Mouse (Mus musculus) lung, postnatal 0 days (tissue): ENCODE measurements around the gene Rab6b. TPM values are rescaled to one million over a fixed set of nuclear protein-coding genes. Genes with fewer than 3 reads are reported as not detected.

Experiments
- ATAC-seq: fragments of 200-750 bp; cut with Nextera tagmentation; 2 replicates; pipeline ENCODE4 v1.8.0; 2017; ENCODE audit warnings: moderate library complexity
- DNase-seq: peaks from one replicate; pipeline ENCODE4 v3.0.0-alpha.2; 2016; ENCODE audit warnings: low spot score
- H3K27ac ChIP-seq: fragments of 300-500 bp; sonication (generic); 2 replicates; pipeline ENCODE4 v1.5.1; 2014; ENCODE audit warnings: antibody characterized with exemption, mild to moderate bottlenecking, low read length, mixed read lengths
- H3K27me3 ChIP-seq: fragments of 300-500 bp; sonication (generic); replicated peaks from 2 replicates; pipeline ENCODE4 v1.6.1; 2014; ENCODE audit warnings: low read length, mixed read lengths; ENCODE audit not compliant: insufficient read depth
- H3K36me3 ChIP-seq: fragments of 300-500 bp; sonication (generic); 2 replicates; pipeline ENCODE4 v1.6.1; 2014; ENCODE audit warnings: low read length, mixed read lengths; ENCODE audit not compliant: insufficient read depth
- H3K4me1 ChIP-seq: fragments of 300-500 bp; sonication (generic); 2 replicates; pipeline ENCODE4 v1.6.1; 2014; ENCODE audit warnings: antibody characterized with exemption, low read depth, low read length, mixed read lengths; ENCODE audit not compliant: insufficient read depth
- H3K4me2 ChIP-seq: fragments of 300-500 bp; sonication (generic); replicated peaks from 2 replicates; pipeline ENCODE4 v1.6.1; 2014; ENCODE audit warnings: low read depth, mild to moderate bottlenecking, low read length, moderate library complexity, mixed read lengths
- H3K4me3 ChIP-seq: fragments of 300-500 bp; sonication (generic); 2 replicates; pipeline ENCODE4 v1.5.1; 2014; ENCODE audit warnings: low read depth, low read length
- H3K9ac ChIP-seq: fragments of 300-500 bp; sonication (generic); replicated peaks from 2 replicates; pipeline ENCODE4 v1.6.1; 2014; ENCODE audit warnings: low read depth, mild to moderate bottlenecking
- H3K9me3 ChIP-seq: fragments of 300-500 bp; sonication (generic); 2 replicates; pipeline ENCODE4 v1.6.1; 2016; ENCODE audit warnings: low read length, mixed read lengths
- CTCF ChIP-seq: IDR thresholded peaks from 2 replicates; pipeline ENCODE4 v1.5.1; 2016; ENCODE audit warnings: antibody characterized with exemption, mild to moderate bottlenecking
- EP300 ChIP-seq: IDR thresholded peaks from 2 replicates; pipeline ENCODE4 v1.6.1; 2016; ENCODE audit warnings: antibody characterized with exemption, mild to moderate bottlenecking, control low read depth
- WGBS: fragments of 180-500 bp; shearing (Covaris S2); extraction: QIAGEN DNeasy Blood & Tissue Kit; methylation state at CpG from one replicate; pipeline ENCODE4 v1.1.7; 2014; 5-methylcytosine and 5-hydroxymethylcytosine counted together
- polyA plus RNA-seq: library from polyadenylated mRNA; unstranded; fragments of >200 nt; fragmentation: Nextera tagmentation; extraction: Ambion mirVana; gene quantifications from 2 replicates; pipeline ENCODE4 v1.2.1, GENCODE M21; 2015

Rab6b gene
- polyA plus RNA-seq, 1 experiment from 2014 or later = 6.8 TPM

DNA sequence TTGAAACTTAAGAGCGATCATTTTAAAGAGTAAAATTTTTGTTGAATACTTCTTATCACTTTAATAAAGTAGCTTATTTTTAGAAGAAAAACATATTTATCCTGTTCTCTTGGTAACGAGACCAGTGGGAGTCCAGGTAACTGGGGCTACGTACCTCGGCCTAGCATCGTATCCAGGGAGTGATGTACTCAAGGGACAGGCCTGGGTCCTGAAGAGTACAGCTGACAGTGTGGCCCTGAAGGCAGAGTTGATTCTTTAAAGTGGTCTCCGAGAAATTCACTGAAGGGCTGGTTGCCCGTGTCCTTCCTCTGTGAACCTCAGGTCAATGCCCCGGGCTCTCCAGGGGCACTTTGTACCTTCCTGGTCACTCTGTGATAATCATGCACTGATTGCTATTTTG lies 6.4 kb downstream of the Rab6b start:
- DNase-seq = no peak
- 88% methylated on average over 8 of the region's 8 CpGs for WGBS

GRCm38 (mm10) chr9:103118651-103119275 lies 7.2 kb downstream of the Rab6b start:
- H3K36me3 ChIP-seq = no peaks in the 10 kb centered on the region
- no peak overlapping the region for H3K4me3 ChIP-seq
- no peak overlapping the region for H3K27ac ChIP-seq
- H3K4me2 ChIP-seq = no peak overlapping the region
- no peak for DNase-seq
- no peaks in the 10 kb centered on the region for H3K9me3 ChIP-seq
- ATAC-seq = no peak
- H3K27me3 ChIP-seq = no peaks in the 10 kb centered on the region; the same call in 1 of the 2 replicates
- TF ChIP-seq EP300 (no peak), CTCF (no peak)
- 87% methylated on average over 5 of the region's 5 CpGs for WGBS
- no peaks in the 10 kb centered on the region for H3K4me1 ChIP-seq
- no peak overlapping the region for H3K9ac ChIP-seq

More for the DNA sequence above, 6.4 kb downstream of the Rab6b start:
- Histone ChIP-seq H3K9ac (no peak overlapping the region), H3K27ac (no peak overlapping the region), H3K9me3 (no peaks in the 10 kb centered on the region), H3K4me1 (no peaks in the 10 kb centered on the region), H3K4me2 (no peak overlapping the region), H3K4me3 (no peak overlapping the region), H3K36me3 (no peaks in the 10 kb centered on the region), H3K27me3 (peaks cover 4% of the 10 kb centered on the region; the same call in 1 of the 2 replicates)
- no peak for ATAC-seq
- TF ChIP-seq CTCF (no peak), EP300 (no peak)

GRCm38 (mm10) chr9:103119781-103120180 lies 8.2 kb downstream of the Rab6b start:
- Histone ChIP-seq H3K27ac (no peak overlapping the region), H3K4me3 (no peak overlapping the region), H3K9ac (no peak overlapping the region), H3K9me3 (no peaks in the 10 kb centered on the region), H3K4me2 (no peak overlapping the region), H3K36me3 (no peaks in the 10 kb centered on the region), H3K27me3 (no peaks in the 10 kb centered on the region; the same call in 1 of the 2 replicates), H3K4me1 (no peaks in the 10 kb centered on the region)
- no peak for TF ChIP-seq EP300
- no peak for TF ChIP-seq CTCF
- WGBS = 87% methylated on average over 9 of the region's 9 CpGs
- DNase-seq (no peak), ATAC-seq (no peak)

DNA sequence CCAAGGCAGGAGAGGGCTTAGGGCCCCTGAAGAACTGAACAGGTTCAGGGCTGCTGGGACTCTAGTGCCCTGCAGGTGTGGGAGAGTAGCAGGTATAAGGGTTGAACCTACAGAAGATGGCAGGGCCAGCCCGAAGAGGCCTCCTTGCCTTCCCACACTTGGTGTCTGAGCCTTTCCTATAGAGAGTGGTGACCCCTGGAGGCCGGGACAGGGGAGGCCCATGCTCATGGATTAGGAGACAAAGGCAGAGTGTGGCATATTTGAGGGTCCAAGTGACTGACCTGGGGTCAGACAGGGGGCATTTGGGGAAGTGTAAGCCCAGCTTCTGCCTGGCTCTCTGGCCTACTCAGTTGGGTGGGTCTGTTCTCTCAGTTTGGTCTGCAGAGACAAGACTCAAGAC lies 8.6 kb downstream of the Rab6b start:
- H3K27me3 ChIP-seq = no peaks in the 10 kb centered on the region
- H3K4me1 ChIP-seq = no peaks in the 10 kb centered on the region
- 45% methylated on average over 2 of the region's 2 CpGs for WGBS
- no peak overlapping the region for H3K9ac ChIP-seq
- ATAC-seq = 0 out of 2 replicates have a peak, but pooled peaks have one; percentile 38
- H3K27ac ChIP-seq = no peak overlapping the region
- no peak for DNase-seq
- no peaks in the 10 kb centered on the region for H3K9me3 ChIP-seq
- no peak overlapping the region for H3K4me3 ChIP-seq
- TF ChIP-seq EP300 (no peak), CTCF (peak; percentile 57)
- no peaks in the 10 kb centered on the region for H3K36me3 ChIP-seq
- no peak overlapping the region for H3K4me2 ChIP-seq

DNA sequence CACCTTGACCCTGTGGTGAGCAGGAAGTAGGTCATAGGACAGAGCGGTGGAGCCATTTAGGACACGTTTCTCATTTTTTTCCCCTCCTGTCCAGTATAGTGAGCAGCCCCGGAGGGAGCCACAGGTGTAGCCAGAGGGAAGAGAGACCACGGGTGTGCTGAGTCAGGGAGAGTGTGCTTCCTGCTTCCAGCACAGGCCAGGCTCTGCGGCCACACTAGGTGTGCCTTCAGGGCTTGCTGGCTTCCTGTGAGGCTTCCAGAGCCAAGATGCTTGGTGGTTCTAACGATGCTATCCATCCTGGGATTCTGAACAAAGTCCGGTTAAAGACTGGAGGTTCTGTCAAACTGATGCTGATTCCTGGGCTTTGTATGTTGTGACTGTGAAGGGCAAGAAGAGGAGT lies 10.0 kb downstream of the Rab6b start:
- Histone ChIP-seq H3K27ac (no peak overlapping the region), H3K9me3 (no peaks in the 10 kb centered on the region), H3K27me3 (no peaks in the 10 kb centered on the region), H3K9ac (no peak overlapping the region), H3K4me2 (no peak overlapping the region), H3K4me3 (no peak overlapping the region), H3K4me1 (no peaks in the 10 kb centered on the region), H3K36me3 (no peaks in the 10 kb centered on the region)
- TF ChIP-seq CTCF = no peak
- no peak for TF ChIP-seq EP300
- WGBS = 76% methylated on average over 7 of the region's 7 CpGs
- DNase-seq (no peak), ATAC-seq (no peak)

DNA sequence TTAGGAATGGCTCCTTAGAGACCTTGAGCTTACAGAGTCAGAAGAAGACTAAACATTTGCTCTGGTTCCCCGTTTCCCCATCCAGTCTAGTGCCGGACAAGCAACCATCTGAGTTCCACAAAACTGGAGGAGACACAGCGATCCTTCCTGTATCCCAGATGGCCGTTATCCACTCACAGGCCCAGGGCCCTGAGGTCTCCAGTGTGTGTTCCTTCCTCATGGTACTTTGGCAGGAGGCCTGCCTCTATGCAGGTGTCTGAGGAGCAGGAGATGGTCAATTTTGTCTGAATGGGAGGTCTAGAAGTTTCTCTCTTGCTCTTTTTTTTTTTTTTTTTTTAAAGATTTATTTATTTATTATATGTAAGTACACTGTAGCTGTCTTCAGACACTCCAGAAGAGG lies 13.2 kb downstream of the Rab6b start:
- no peak for DNase-seq
- Histone ChIP-seq H3K27ac (no peak overlapping the region), H3K4me3 (no peak overlapping the region), H3K9me3 (no peaks in the 10 kb centered on the region), H3K27me3 (no peaks in the 10 kb centered on the region), H3K9ac (no peak overlapping the region), H3K4me2 (no peak overlapping the region), H3K36me3 (no peaks in the 10 kb centered on the region), H3K4me1 (no peaks in the 10 kb centered on the region)
- ATAC-seq = no peak
- WGBS = 90% methylated on average over 4 of the region's 4 CpGs
- TF ChIP-seq CTCF (no peak), EP300 (no peak)
